Mouse (Mus musculus) bone marrow macrophage, adult 2 months (primary cell): Measurements from ENCODE around the gene Hils1. TPM values are rescaled to one million over a fixed set of nuclear protein-coding genes. Genes with fewer than 3 reads are reported as not detected.
"Not testable (repeated sequence)": the region's sequence is repeated elsewhere in the genome, so short reads cannot be mapped to it uniquely, and the experiment has no call there.

Source experiments
- H3K27ac ChIP-seq: 2 replicates; pipeline ENCODE4 v1.5.1; 2012; ENCODE audit warnings: low read depth, low read length; ENCODE audit not compliant: insufficient read depth
- H3K4me1 ChIP-seq: 2 replicates; pipeline ENCODE4 v1.6.1; 2012; ENCODE audit warnings: low read length; ENCODE audit not compliant: control insufficient read depth, insufficient read depth
- H3K4me3 ChIP-seq: 2 replicates; pipeline ENCODE4 v1.5.1; 2012; ENCODE audit warnings: mild to moderate bottlenecking, low read length, moderate library complexity; ENCODE audit not compliant: insufficient read depth
- CTCF ChIP-seq: IDR thresholded peaks from 2 replicates; pipeline ENCODE4 v1.5.1; 2012; ENCODE audit warnings: low read depth, mild to moderate bottlenecking, low read length, moderate library complexity
- POLR2A ChIP-seq: IDR thresholded peaks from 2 replicates; pipeline ENCODE4 v1.6.1; 2012; ENCODE audit warnings: mild to moderate bottlenecking, low read depth, low read length, borderline replicate concordance
- polyA plus RNA-seq: library from polyadenylated mRNA; stranded (reverse); fragments of >200 nt; gene quantifications from 2 replicates; pipeline ENCODE4 v1.2.4, GENCODE M21; 2012; ENCODE audit not compliant: missing spikeins, insufficient read depth, insufficient read length

Hils1 gene
- polyA plus RNA-seq, 1 experiment, result not detected

- Histone ChIP-seq H3K27ac (no peak overlapping the region), H3K4me1 (peaks cover 18% of the 10 kb centered on the region), H3K4me3 (peak overlapping the region; percentile 66; the same call in 1 of the 2 replicates)
- TF ChIP-seq POLR2A (no peak), CTCF (no peak)
These were observed 42.8 kb downstream of the Hils1 start for GRCm38 (mm10) chr11:95010141-95010739.

- peaks cover 18% of the 10 kb centered on the region for H3K4me1 ChIP-seq
- not testable (repeated sequence) for H3K4me3 ChIP-seq, H3K27ac ChIP-seq
These were observed 43.5 kb downstream of the Hils1 start for GRCm38 (mm10) chr11:95010841-95011403.

DNA sequence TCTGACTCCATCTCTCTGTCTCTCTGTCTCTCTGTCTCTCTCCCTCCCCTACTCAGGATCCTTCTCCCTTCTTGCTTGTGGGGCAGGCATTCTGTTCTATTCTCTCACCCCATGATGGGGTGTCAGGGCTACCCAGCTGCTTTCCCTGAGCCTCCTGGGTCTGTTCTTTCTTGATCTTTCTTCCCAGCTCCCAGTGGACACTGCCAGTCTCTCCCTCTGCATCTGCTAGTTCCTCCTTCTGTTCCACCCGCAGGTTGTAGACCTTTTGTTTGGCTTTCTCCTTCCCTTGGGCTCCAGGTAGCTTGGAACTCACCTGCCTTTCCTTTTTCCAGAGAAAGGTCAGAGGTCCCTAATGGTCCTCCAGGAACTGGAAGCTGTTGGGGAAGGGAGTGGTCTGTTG lies 44.0 kb downstream of the Hils1 start:
- Histone ChIP-seq H3K4me1 (peaks cover 14% of the 10 kb centered on the region), H3K4me3 (no peak overlapping the region), H3K27ac (no peak overlapping the region)
- TF ChIP-seq POLR2A, result no peak
- no peak for TF ChIP-seq CTCF

DNA sequence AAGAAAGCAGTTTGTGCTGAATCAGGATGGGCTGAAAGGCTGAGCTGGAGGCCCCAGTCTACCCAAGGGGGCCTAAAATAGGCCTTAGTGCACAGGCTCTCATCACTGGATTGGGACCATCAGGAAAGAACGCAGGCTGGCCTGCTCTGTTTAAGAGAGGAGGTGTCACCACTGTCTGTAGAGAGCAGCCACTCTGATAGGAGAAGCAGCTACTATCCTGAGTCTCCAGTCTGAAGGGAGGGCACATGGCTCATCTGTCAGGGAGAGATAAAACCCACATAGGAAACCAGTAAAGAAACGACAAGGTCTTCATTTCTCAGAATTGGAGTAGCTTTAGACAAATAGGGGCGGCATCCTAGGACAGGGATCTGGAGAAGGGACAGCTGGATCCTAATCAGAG lies 44.7 kb downstream of the Hils1 start:
- H3K27ac ChIP-seq, result no peak overlapping the region
- TF ChIP-seq POLR2A (no peak), CTCF (no peak)
- peaks cover 10% of the 10 kb centered on the region for H3K4me1 ChIP-seq
- no peak overlapping the region for H3K4me3 ChIP-seq

DNA sequence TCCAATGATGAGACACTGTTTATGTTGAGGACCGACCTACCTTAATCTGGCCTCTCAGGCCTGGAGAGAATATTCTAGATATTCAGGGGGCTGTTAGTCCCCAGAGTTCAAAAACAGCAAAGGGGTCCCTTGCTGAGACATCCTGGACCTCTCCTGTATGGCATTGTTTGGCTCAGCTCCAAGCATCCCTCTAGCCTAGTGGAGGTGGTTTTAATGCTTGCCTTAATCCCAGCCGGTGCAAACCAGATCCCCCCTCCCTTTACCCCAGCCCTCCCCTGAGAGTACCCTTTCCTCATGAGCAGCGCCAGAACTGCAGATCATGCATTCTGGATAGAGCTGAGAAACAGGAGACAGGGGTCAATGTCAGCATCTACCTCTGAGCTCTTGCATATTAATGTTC lies 45.1 kb downstream of the Hils1 start:
- no peak overlapping the region for H3K27ac ChIP-seq
- no peak overlapping the region for H3K4me3 ChIP-seq
- peaks cover 9% of the 10 kb centered on the region for H3K4me1 ChIP-seq
- TF ChIP-seq POLR2A, result no peak
- TF ChIP-seq CTCF, result no peak

DNA sequence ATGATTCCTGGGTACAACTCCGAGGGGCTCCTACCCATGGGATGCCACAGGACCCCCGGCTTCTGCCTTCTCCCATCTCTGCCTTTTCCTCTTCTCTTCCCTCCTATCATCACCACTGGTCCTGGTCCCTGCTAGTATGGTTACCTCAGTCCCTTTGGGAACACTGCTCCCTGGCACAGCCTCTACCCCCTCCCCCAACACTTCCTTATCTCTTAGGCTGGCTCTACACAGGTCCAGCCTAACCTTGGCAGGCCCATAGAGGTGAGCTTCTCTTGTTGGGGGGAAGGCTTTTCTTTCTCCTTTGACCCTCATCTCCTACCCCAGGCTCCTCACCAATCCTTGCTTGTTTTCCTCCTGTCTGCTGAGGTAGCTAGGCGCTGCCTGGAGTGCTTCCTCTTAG lies 48.1 kb downstream of the Hils1 start:
- no peaks in the 10 kb centered on the region for H3K4me1 ChIP-seq
- H3K4me3 ChIP-seq, result no peak overlapping the region
- TF ChIP-seq CTCF (no peak), POLR2A (no peak)
- H3K27ac ChIP-seq, result no peak overlapping the region

Other genes with a start within 250 kb of the Hils1 start
- gene Cdc34b, start 225.8 kb upstream of the Hils1 start, polyA plus RNA-seq, result not detected in 2 replicates
- 0.28 TPM in 1 of 2 replicates, not detected in the other for gene Tmem92, start 184.9 kb upstream of the Hils1 start, polyA plus RNA-seq
- gene Col1a1, start 31.4 kb upstream of the Hils1 start, polyA plus RNA-seq, result 15.8 and 18.5 TPM in 2 replicates
- not detected in 2 replicates for gene Sgca, start 8.7 kb downstream of the Hils1 start, polyA plus RNA-seq
- 166 and 176 TPM in 2 replicates for gene Ppp1r9b, start 23.4 kb downstream of the Hils1 start, polyA plus RNA-seq
- gene Samd14, start 42.3 kb downstream of the Hils1 start, polyA plus RNA-seq, result not detected in 2 replicates
- gene Pdk2, start 73.8 kb downstream of the Hils1 start, polyA plus RNA-seq, result 23.4 and 24.5 TPM in 2 replicates
- gene Itga3, start 109.2 kb downstream of the Hils1 start, polyA plus RNA-seq, result 0.27 and 0.33 TPM in 2 replicates
- not detected in 2 replicates for gene Dlx3, start 152.5 kb downstream of the Hils1 start, polyA plus RNA-seq
- not detected in 2 replicates for gene Dlx4, start 178.7 kb downstream of the Hils1 start, polyA plus RNA-seq